Mouse (Mus musculus): Measurements from ENCODE around the gene Prdm11. TPM values are rescaled to one million over a fixed set of nuclear protein-coding genes. Genes with fewer than 3 reads are reported as not detected.
A peak's percentile ranks its signal among the peaks of the same experiment; 100 is the strongest.

Prdm11 gene
- total RNA-seq (2021), result 10 to 100 TPM; 24.1 to 25.8 TPM

DNA sequence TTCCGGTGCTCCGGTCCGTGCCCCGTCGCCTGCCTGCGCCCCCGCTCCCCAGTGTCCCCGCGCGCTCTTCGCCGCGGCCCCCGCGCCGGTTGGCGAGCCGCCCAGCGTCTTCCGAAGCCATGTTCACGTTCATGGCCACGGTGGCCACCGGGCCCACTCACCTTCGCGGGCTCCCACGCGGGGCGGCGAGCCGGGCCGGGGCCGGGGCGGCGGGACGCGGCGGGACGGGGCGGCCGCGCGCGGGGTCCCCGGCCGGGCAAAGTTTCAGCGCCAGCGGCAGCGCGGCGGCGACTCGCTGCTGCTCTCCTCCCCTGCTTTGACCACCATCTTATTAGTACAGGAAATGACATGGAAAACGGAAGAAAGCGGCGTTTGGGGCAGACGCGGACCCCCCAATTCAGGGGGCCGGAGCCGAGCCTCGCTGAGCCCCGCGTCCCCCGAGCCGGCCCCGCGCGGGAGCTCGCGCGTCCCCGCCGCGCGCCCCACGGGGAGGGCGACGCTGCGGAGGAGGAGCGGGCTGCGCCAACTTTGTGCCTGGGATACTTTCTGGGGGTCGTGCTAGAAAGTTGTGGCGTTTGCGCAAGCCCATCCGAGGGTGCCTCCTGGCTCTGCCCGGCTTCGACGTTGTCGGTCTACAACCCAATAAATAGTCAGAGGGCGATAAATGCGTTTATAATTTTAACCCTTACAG lies at the start of gene Prdm11:
Gene Prdm11, minus strand, starts transcription at position 350 of the 691 bp plus-strand sequence.
- DNase-seq (ENCODE audit: extremely low spot score in 1 of 2, low spot score in 1 of 2), result peak in 1 of 2 experiments; percentile 22

DNA sequence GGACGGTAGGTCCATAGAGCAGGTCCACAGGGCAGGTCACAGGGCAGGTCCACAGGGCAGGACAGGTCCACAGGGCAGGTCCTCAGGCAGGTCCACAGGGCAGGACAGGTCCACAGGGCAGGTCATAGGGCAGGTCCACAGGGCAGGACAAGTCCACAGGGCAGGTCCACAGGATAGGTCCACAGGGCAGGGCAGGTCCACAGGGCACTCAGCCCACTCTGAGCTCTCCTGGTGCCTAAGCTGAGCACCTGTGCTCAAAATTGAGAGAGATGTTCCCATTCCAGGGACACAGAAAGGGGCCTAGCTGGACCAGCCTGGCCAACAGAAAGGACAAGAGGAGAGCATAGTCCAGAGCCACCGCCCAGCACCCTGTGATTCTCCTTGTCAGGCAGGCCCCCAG lies 46.4 kb upstream of the Prdm11 start:
- DNase-seq (ENCODE audit: extremely low spot score in 1 of 2, low spot score in 1 of 2), result no peak

DNA sequence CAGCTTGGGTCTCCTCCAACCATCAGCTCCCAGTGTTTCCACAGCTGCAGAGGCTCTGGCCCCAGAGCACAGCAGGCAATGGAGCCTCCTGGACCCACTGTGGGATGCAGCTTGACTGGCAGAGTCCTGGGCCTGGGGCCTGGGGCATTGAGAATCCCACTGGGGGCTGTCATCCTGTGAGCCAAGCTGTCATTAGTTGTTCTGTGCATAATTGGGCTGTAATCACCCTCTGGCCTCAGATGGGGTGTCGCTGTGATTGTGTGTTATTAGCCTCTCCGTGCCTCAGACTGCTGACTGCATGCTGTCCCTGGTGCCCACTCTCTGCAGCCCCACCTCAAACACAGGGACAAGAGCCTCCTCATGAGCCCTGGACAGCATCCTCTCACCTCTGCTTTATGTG lies 45.7 kb upstream of the Prdm11 start:
- no peak for DNase-seq (ENCODE audit: extremely low spot score in 1 of 2, low spot score in 1 of 2)

DNA sequence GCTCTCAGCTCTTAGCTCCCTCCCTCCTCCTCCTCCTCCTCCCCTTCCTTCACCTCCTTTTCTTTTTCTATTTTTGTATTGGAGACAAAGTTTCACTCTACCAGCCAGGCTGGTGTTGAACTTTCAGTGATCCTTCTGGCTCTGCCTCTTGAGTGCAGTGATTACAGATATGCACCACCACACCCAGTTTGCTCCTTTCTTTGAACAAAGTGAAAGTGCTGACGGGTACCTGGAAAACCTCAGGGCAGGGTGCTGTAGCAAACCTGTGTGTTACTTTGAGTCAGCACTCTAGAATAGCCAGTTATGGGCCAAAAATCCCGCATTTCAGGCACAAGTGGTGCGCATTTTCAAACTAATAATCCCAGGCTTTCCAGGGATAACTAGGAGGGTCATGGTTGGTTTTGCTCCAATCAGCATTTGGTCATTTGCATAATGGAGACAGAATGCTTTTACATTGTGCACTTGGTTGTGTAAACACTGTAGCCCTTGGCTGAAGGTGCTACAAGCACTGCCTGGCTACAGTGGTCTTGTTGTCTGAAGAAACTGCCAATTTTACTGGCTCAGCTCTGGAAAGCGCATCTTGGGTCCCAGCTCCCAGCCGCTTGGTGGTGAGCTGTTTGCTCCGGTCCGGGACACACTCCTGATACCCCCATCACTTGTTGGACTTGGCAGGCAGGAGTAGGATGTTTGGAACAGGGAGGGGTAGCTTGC lies 43.6 kb upstream of the Prdm11 start:
- DNase-seq (ENCODE audit: extremely low spot score in 1 of 2, low spot score in 1 of 2), result no peak

DNA sequence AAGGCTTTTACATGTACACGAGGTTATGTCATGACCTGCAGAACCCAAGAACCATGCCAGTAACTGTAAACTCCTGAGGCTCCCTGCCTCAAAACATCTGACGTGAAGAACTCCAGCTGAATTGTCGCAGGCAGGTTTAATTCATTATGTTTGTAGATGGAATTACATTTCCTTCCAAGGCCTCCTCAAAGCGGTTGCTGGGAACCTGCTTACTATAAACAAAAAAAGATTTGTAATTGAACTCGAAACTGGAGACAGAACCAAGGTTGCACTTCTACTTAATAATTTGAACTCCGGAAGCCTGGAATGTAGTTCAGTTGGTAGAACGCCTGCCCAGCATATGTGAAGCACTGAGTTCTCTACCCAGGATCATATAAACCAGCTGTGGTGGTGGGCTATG lies 42.0 kb upstream of the Prdm11 start:
- no peak for DNase-seq (ENCODE audit: extremely low spot score in 1 of 2, low spot score in 1 of 2)

DNA sequence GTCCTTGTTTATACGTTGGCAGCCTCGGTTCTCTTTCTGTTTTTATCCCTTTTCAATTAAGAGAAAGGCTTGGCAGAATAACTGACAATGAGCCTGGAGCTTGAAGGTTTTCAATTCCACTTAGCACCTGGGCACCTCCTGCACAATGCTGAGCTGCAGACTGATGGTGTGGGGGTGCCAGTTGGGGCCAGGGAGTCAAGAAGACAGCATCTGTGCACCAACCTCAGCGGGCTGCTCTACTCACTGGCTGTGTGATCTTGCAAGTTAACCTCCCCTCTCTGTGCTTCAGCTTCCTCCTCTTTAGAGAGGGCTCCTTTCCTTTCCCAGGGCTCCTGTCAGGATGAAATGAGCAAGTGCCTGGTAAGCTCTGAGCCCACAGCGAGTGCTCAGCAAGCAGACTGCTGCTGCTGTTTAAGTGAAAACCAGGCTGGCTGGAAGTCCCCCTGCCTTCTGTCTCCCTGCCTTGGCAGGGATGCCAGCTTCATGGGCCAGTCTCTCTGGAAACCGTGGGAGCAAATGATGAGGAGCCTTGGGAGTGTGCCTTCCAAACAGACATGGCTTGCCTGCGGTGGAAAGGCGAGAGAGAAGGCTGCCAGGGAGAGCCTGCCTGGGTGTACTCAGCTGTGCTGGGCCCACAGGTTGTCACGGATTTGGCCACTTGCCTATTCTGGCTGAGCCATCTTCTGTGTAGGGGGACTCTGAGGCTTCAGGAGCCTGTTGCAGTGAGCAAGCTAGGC lies 39.5 kb upstream of the Prdm11 start:
- peak; percentile 47 to 48 for DNase-seq (ENCODE audit: extremely low spot score in 1 of 2, low spot score in 1 of 2)

DNA sequence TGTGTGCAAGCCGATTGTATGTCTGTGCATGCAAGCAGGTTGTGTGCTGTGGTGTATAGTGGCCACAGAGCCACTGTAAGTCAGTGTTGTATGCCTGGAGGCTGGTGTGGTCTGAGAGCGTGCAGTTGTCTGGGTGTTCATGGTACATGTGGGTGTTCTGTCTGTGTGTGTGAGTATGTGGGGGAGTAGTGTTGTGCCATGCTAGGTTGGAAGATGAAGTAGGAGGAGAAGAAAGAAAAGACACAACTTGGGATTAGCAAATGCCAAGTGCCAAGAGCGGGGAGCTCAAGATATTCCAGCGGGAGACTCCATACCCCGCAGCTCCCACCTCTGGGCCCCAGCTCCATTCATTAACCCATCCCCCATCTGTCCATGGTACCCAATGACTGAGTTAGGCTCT lies 38.5 kb upstream of the Prdm11 start:
- DNase-seq (ENCODE audit: extremely low spot score in 1 of 2, low spot score in 1 of 2), result no peak

DNA sequence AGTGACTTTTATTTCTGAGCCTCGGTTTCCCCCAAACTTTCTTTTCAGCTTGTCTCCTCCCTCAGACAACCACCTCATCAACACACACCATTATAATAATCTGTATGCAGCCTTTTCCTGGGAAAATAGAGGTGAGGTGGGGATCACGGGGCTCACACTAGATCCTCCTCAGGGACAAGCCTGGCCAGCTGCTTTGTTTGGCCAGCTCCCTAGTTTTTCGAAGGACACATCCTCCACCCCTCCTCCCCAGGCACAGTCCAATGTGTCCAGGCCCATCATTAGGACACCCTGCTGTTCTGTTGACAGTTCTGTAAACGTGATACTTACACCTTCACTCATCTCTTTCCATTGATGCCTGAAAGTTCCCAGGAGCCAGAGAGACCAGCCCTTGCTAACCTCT lies 37.4 kb upstream of the Prdm11 start:
- DNase-seq (ENCODE audit: extremely low spot score in 1 of 2, low spot score in 1 of 2), result no peak

DNA sequence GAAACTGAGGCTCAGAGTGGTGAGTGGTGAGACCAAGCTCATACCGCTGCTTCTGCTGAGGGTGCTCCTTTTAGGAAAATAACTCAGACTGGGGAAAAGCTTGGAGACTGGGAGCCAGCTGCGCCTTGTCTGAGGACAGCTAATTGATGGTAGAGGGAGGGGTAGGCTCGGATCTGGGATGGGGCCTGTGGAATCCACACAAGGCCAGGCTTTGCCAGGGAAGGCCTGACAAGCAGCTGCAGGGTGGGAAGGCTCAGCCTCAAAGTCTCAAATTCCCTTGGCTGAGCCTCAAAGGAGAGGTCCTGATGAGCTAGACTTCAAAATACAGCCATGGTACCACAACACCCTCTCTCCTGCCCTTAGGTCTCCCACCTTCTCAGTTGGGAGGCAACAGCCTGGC lies 36.9 kb upstream of the Prdm11 start:
- no peak for DNase-seq (ENCODE audit: extremely low spot score in 1 of 2, low spot score in 1 of 2)

DNA sequence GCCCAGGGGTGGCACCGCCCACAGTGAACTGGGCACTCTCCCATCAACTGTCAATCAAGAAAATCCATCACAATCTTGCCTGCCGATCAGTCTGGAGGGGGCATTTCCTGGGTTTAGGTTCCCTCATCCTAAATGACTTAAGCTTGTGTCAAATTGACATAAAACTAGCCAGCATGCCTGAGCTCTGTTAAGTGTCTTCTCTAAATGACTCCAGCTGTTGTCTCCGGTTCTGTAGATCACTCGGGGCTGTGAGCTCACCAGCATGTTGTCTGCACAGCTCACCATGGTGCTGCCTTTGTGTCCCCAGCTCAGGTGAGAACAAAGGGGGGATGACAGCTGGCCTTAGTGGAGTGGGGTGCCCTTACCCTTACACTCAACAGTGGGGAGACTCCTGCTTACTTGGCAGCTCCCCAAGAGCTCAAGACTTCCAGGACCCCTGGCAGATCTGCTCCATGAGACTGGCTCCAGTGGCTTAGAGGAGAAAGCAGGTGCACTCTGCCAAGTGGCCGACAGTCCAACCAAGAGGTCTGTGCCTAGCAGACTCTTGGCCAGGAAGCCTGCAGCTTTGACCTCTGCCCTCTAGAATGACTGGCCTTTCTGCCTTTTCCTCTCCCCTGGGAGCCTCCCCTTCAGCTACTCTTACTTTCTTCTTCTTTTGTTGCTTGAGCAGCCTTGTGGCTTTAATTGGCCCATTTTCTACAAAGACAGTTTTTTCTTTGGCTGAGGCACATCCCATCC lies 35.1 kb upstream of the Prdm11 start:
- no peak for DNase-seq (ENCODE audit: extremely low spot score in 1 of 2, low spot score in 1 of 2)

DNA sequence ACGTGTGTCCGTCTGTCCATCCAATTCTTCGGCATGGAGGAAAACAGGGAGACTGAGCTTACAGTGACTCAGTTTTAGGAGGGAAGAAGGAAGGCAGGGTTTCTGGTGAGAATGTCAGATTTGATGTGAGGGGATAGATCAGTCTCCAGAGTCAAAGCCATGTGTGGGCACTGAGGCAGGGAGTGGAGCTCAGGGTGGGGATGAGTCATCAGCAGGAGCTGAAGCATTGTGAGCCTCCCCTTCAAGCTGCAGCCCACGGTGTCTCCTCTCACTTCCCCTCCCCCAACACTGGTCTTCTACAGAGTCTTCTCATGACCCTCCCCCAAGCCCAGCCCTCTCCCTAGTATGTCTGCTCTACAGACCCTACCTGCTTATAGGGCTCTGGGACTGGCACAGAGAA lies 33.4 kb upstream of the Prdm11 start:
- DNase-seq (ENCODE audit: extremely low spot score in 1 of 2, low spot score in 1 of 2), result no peak

DNA sequence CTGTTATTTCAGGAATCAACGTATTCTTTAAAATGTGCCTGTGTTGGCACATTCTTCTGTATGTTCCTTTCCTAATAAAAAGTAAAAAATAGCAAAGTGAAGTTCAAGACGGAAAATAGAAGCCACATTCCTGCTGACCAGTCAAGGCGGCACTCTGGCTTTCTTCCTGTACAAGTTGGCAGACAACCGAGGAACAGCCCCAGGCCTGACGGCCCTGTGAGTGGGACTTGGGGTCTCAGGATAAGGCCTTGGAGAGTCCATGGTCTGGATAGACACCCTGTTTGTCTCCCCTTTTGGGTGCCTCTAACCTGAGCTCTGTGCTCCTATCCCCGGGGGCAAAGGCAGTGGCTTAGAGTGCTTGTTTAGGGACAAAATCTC lies 30.6 kb upstream of the Prdm11 start:
- no peak for DNase-seq (ENCODE audit: extremely low spot score in 1 of 2, low spot score in 1 of 2)

DNA sequence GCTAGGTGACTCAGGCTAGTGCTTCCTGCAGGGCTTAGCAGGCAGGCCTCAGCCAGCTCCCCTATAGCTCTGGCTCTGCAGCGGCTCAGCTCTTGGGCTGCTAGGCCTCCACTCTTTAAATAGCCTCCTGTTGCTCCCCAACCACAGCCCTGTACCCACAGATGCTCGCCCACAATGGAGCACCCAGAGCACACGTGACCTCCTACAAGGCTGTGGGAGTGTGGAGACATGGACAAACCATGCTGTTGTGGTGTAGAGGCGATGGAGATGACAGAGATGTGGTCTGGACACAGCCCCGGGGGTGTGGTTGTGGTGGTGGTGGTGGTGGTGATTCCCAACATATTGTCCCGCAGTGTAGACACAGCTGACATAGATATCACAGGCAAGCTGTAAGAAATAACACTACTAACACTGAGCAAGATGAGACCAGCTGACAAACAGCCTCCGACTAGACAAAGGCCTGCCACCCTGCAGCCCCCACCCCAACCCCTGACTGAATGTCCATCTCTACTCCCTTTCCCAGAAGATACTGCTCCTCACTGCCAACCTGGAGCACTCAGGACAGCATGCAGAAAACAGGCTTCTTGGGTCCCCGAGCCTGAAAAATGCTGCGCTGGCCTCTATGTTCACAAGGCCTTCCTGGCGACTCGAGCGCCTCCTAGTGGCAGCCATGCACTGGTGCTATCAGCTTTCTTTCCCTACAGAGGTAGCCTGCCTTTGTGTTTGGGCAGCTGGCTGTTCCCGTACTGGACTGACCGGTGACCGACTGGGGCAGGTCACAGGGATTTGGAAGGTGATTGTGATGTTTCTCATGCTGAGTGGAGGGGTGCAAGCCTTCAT lies 30.0 kb upstream of the Prdm11 start:
- peak in 1 of 2 experiments; percentile 72 for DNase-seq (ENCODE audit: extremely low spot score in 1 of 2, low spot score in 1 of 2)

DNA sequence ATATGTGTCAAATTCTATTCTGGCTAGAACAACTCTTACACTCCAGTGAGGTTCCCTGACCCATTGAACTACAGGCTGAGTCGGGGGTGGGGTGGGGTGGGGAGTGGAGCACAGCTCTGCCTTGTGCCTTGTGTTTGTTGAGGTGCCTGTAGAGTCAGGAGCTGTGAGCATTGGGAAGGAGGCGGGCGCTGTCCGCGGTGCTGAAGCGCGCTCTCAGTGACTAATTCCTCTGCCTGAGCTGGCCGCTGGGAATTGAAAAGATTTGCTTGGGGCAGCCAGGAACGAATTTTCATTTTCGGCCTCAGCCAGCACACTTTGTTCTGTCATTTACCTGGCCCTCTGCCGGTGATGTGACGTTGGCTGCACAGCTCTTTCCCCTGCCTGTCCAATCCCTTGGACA lies 25.7 kb upstream of the Prdm11 start:
- peak in 1 of 2 experiments; percentile 65 for DNase-seq (ENCODE audit: extremely low spot score in 1 of 2, low spot score in 1 of 2)

DNA sequence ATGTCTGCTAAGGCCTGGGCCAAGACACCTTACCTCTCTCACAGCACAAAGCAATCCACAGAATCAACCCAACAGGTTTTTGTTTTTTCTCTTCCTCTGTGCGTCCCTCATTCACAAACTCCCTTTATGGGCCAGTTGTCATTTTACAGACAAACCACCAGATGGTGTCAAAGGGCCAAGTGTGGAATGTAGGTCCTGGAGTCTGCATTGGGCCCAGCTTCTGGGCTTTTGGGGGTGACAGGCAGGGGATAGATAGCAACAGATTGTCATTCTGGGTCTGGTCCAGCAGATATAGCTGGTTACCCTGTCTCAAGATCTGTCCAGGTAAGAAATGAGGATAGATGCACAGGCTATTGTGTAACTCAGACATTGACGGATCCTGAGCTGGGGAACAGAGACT lies 23.0 kb upstream of the Prdm11 start:
- peak in 1 of 2 experiments; percentile 40 for DNase-seq (ENCODE audit: extremely low spot score in 1 of 2, low spot score in 1 of 2)

DNA sequence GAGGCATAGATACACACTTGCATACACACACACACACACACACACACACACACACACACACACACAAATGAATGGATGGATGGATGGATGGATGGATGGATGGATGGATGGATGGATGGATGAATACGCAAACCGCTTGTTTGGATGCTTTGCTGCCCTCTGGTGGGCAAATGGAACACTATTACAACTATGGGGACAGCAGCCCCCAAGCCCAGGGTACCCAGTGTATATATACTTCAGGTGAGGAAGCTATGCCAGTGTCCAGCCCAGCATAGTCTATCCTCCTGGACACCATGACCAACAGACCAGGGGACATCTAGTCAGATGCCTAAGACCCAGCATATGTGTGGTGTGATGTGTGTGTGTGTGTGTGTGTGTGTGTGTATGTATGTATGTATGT lies 17.4 kb upstream of the Prdm11 start:
- peak in 1 of 2 experiments; percentile 78 for DNase-seq (ENCODE audit: extremely low spot score in 1 of 2, low spot score in 1 of 2)

DNA sequence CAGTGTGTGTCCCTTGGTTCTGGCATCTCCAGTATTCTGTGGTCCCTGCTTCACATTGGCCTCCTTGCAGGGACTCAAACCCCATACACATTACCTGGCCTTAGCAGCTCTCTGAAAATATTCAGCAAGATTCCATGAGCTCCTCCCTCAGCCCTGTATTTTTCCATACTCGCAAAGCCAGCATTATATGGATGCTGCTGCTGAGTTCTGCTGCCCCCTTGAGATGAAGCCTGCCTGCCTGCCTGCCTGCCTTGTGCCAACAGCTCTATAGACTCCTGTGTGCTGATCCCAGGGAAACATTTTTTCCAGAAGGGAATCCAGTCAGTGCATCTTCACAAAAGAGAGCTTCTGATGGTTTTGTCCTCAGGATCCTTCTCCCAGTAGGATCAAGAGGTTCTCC lies 5.9 kb upstream of the Prdm11 start:
- no peak for DNase-seq (ENCODE audit: extremely low spot score in 1 of 2, low spot score in 1 of 2)

DNA sequence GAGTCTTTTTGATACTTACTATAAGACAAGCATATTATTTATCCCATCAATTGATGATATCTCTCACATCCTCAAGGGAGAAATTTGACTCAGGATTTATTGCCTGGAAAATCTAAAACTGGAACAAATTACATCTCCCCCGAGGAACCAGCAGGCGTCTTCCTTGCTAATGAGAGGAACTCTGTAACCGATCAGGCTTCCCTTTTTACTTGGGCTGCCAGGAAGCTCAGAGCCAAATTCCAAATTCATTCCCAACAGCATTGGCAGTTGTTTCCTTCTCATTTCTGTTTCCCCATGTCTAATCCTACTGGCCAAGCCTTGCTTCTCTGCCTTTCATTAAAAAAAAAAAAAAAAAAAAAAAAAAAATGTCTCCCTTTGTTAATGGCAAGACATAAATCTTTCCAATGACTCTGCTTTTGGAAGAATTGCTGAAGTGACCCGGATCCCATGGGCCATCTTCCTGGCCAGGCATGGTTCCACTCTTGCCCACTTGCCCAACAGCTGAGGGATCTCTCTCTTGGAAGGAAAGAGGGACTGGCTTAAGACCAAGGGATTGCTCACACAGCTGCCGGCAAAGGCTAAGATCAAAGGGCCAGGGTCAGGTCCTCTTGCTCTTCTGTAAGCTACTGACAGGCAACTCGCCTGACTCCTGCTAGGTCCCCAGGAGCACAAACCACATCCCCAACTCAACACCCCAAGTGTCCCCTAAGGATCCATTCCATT lies 2.8 kb upstream of the Prdm11 start:
- no peak for DNase-seq (ENCODE audit: extremely low spot score in 1 of 2, low spot score in 1 of 2)

DNA sequence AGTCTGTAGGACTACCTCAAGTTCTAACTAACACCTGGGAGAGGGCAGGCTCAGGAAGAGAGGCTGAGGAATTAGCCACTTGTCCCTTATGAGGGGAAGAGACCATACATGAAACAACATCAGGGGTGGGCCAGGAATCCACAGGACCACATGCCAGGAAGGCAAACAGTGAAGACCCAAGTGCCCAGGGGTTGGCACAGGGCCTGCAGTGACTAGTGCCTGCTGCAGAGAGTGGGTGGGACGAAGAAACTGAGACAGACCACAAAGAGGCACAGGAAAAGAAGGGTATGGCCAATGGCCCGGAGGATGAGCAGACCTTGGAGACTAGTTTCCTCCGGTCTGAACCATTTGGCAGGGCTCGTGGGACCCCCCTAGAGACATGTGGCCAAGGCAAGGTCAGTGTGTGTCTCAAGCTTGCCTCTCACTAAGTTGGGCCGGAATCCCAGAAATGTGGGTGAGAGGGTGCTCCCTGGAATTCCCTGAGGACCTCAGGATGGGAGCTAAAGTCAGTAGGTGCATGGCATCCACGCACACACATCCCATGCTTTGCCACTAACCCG lies 1.6 kb upstream of the Prdm11 start:
- no peak for DNase-seq (ENCODE audit: extremely low spot score in 1 of 2, low spot score in 1 of 2)
